Mouse (Mus musculus): ENCODE results near the gene Ebf3.

- TF ChIP-seq USF1 (IDR thresholded peaks at IDR 0.05; ENCODE audit: low read depth) (no peak), E2F4 (IDR thresholded peaks at IDR 0.05; ENCODE audit: insufficient read depth) (no peak), MYOD1 (IDR thresholded peaks at IDR 0.05; ENCODE audit: control insufficient read depth in 1 of 3, insufficient read length in 2 of 3, low read depth in 2 of 3) (no peak)
Observed at GRCm38 (mm10) chr7:137277713-137278112, 36.5 kb downstream of the Ebf3 start.

Data from myocyte (in vitro differentiated cells).